Mouse (Mus musculus): ENCODE measurements around the gene Spata45. TPM values are rescaled to one million over a fixed set of nuclear protein-coding genes. Genes with fewer than 3 reads are reported as not detected.
A peak's percentile ranks its signal among the peaks of the same experiment; 100 is the strongest.
"Not testable (repeated sequence)": the region's sequence is repeated elsewhere in the genome, so short reads cannot be mapped to it uniquely, and the experiment has no call there.

Gene Spata45
- total RNA-seq (2021), result not detected

DNA sequence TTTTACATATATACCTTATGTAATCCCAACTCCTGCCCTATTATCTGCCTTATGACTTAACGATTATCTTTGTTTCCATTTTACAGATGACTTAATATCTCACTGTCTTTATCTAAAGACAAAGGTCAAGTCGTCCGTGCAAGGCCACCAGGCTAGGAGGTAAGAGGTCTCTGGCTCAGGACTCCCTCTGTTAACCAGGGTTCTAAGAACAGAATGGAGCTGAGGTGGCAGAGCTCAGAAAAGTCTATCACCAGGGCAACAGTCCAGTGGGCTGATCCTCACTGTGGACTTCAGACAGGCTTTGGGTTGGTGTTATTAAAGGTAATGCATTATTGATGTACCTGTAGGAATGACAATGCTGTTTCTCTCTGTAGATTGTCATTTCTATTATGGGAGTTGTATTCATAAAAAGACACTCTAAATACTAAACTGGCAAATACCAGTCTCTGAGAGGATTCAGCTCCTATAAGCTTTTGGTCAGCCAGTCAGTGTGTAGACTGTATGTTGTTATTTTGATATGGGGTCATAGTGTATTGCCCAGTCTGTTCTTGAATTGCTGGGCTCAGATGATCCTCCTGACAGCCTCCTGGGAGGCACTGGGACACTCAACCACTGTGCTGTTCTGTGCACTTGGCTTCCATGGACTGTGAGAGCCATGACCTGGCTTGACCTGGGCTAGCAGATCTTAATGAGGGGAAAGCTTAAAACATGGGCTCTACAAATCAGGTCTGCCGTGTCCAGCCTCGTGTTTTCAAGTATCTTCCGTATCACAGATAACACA lies at the start of gene Spata45:
Spata45 (plus strand) TSS at position 86 of the 781 bp plus-strand sequence.
- no peak for DNase-seq (ENCODE audit: low spot score)
- intact Hi-C loops (cut with DNase I), result no loop called here

GRCm38 (mm10) chr1:190989437-190990082 lies 46.9 kb upstream of the Spata45 start:
- no peak for DNase-seq (ENCODE audit: low spot score)
- intact Hi-C loops (cut with DNase I), result no loop called here

GRCm38 (mm10) chr1:190995548-190995947 lies 40.9 kb upstream of the Spata45 start:
- intact Hi-C loops (cut with DNase I), result no loop called here

GRCm38 (mm10) chr1:190996346-190996877 lies 40.0 kb upstream of the Spata45 start:
- intact Hi-C loops (cut with DNase I), result no loop called here
- no peak for DNase-seq (ENCODE audit: low spot score)

More at GRCm38 (mm10) chr1:190995548-190995947, 40.9 kb upstream of the Spata45 start:
- peak; percentile 35 for DNase-seq (ENCODE audit: low spot score)

- DNase-seq (ENCODE audit: low spot score), result no peak
- intact Hi-C loops (cut with DNase I), result no loop called here
These were observed 38.4 kb upstream of the Spata45 start for GRCm38 (mm10) chr1:190998027-190998426.

DNA sequence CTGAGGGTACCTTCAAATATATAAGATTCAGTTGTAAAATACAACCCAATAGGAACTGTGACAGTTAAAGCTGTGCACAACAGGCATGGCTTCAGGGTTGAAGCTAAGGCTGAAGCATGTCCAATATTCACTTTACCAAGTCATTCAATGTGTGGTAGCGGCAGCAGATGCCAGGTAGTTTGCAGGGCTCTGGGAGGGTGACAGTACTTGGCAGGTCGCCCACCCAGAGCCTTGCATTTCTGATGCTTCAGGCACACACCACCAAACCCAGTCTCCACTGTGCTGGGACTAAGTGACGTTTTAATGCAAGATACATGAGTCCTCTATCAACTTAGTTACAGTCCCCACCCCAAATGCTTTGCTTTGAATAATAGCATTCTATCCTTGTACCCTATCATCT lies 35.8 kb upstream of the Spata45 start:
- intact Hi-C loops (cut with DNase I), result no loop called here
- DNase-seq (ENCODE audit: low spot score), result no peak

- intact Hi-C loops (cut with DNase I), result no loop called here
- DNase-seq (ENCODE audit: low spot score), result no peak
These were observed 34.2 kb upstream of the Spata45 start for GRCm38 (mm10) chr1:191002201-191002600.

DNA sequence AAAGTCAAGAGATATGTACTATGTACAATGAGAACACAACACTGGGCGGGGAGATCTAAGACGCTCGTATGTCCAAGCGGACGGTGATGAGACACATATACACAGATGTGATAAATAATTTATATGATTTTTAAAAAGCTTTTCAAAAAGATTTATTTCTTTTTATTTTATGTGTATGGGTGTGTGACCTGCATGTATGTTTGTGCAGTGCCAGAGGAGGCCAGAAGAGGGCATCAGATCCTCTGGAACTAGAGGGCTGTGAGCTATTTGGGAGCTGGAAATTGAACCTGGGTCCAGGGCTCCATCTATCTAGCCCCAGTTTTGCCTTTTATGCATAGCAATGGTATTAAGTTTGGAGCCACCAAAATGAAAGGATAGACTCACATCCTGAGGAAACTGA lies 27.7 kb upstream of the Spata45 start:
- no peak for DNase-seq (ENCODE audit: low spot score)
- intact Hi-C loops (cut with DNase I), result no loop called here

GRCm38 (mm10) chr1:191014271-191014670 lies 22.2 kb upstream of the Spata45 start:
- DNase-seq (ENCODE audit: low spot score), result no peak
- intact Hi-C loops (cut with DNase I), result no loop called here

- intact Hi-C loops (cut with DNase I), result no loop called here
- no peak for DNase-seq (ENCODE audit: low spot score)
These were observed 16.6 kb upstream of the Spata45 start for GRCm38 (mm10) chr1:191019803-191020202.

- DNase-seq (ENCODE audit: low spot score), result no peak
- intact Hi-C loops (cut with DNase I), result no loop called here
These were observed 16.1 kb upstream of the Spata45 start for GRCm38 (mm10) chr1:191020217-191020924.

GRCm38 (mm10) chr1:191021016-191021415 lies 15.4 kb upstream of the Spata45 start:
- no peak for DNase-seq (ENCODE audit: low spot score)
- intact Hi-C loops (cut with DNase I), result no loop called here

DNA sequence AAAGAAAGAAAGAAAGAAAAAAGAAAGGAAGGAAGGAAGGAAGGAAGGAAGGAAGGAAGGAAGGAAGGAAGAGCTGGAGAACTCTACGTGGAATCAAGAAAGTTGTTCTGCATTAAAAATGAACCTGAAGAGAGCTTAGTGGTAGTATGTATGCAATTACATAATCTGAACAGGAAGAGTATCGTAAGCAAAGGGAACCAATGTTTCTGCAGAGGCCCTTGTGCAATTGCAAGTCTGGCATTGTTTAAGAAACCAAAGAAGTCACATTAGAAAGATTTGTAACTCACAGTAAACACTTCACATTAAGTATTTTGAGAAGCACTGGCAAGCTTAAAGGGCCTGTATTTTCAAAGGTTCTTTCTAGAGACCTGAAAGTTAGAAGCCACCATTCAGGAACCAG lies 13.3 kb upstream of the Spata45 start:
- DNase-seq (ENCODE audit: low spot score), result no peak
- intact Hi-C loops (cut with DNase I), result no loop called here

- intact Hi-C loops (cut with DNase I); DNase-seq (ENCODE audit: low spot score): not testable (repeated sequence)
These were observed 12.6 kb upstream of the Spata45 start for GRCm38 (mm10) chr1:191023806-191024205.

DNA sequence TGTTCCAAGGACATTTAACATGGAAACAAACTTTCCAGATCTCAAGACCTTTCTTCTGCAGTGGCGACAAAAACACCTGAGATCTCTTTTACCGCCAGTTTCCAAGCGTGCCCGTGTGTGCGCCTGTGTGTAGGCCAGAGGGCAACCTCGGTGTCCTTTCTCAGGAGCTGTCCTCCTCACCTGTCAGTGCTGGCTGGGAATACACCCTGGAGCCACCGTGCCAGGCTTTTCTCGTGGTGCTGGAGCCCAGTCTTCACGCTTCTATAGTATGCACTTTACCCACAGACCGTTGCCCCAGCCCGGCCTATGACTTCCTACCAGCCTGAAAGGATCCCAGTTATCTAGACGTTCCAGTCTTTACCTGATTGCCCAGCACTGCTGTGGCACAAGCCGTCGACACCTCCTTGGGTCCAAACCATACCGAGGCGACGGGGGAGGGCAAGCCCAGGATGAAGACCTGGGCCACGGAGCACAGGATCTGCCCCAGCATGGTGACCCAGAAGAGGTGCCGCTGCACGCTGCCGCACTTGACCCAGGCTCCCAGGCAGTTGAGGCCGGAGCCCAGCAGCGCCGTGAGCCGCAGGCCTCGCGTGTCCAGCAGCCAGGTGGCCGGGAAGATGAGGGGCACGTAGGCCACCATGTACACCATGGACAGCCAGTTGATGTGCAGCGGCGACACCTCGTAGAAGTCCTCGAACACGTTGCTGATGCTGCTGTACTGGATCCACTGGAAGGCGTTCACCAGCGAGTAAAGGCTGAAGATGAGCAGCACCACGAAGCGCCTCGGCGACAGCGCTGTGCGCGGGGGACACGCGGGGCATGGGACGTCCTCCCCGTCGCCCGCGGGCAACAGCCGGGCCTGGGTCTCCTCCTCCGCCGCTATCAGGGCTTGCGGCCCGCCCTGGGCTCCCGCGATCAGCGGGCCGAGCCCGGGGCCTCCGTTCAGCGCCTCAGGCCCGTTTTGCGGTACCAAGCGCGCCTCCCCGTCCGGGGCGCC lies 11.1 kb upstream of the Spata45 start:
- no peak for DNase-seq (ENCODE audit: low spot score)
- intact Hi-C loops (cut with DNase I), result loop anchor here (2.0 to 5.0 kb wide), 2 partner anchors 37 to 157 kb away; partner anchors contain the start of genes Nsl1 and Tatdn3

DNA sequence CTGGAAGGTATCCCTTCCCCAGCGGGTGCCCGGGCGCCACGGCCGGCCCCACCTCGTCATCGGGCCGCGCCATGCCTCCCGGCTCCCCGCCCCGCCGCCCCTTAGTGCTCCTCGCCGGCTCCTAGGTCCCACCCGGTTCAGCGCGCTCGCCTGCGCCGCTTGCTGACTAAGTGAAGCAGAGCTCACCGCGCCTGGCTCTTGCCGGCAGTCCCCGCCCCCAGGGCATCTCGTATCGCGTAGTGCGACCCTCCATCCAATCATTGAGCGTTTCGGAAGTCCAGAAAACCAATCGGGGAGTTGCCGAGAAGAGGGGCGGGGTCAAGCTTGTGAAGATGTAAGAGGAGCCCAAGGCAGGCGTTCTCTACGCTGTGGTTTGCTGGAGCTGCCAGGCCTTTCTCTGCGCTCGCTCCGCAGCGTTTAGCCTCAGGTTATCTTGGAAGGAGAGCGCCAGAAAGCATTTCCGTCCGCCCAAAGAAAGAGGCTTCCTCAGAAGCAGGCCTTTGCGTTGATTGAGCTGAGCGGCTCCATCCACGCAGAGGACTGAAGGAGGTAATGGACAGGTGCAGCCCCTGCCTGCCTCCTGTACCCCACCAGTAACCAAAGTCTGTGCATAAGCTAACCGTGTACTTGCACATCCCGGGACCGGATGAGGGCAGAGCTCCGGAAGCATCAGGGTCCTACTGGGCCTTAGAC lies 10.3 kb upstream of the Spata45 start, which contains the start of gene Flvcr1:
Flvcr1 (minus strand) TSS at position 138 of the 693 bp plus-strand sequence.
- peak; percentile 98 for DNase-seq (ENCODE audit: low spot score)
- intact Hi-C loops (cut with DNase I), result loop anchor here (2.0 to 5.0 kb wide), 2 partner anchors 37 to 156 kb away; partner anchors contain the start of genes Nsl1 and Tatdn3

DNA sequence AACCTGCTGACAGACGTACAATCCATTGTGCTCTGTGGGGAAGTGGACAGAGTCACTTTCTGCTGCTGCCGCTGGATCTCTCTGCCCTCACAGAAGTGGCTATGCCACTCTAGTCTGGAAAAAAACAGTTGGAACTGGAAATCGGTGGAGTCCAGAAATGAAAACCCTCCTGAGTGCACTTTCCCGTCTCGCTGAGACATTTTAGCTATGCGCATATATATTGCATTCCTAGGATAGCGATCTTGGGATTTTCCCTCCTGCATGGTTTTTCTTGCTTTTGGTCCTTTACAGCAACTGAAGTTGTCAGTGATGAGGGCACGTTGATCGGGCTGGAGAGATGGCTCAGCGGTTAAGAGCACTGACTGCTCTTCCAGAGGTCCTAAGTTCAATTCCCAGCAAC lies 6.3 kb upstream of the Spata45 start:
- intact Hi-C loops (cut with DNase I), result no loop called here
- no peak for DNase-seq (ENCODE audit: low spot score)

GRCm38 (mm10) chr1:191030922-191031425 lies 5.5 kb upstream of the Spata45 start:
- DNase-seq (ENCODE audit: low spot score); intact Hi-C loops (cut with DNase I): not testable (repeated sequence)
